Mouse (Mus musculus) heart, adult 18-20 months (tissue): Measurements from ENCODE around the gene Gpr183. TPM values are rescaled to one million over a fixed set of nuclear protein-coding genes. Genes with fewer than 3 reads are reported as not detected.
A peak's percentile ranks its signal among the peaks of the same experiment; 100 is the strongest.

Experiments
- DNase-seq, 2 experiments: peaks; one replicate each; pipeline ENCODE4 v3.0.0; 2021 to 2022; ENCODE audit warnings: mixed read lengths in 1 of 2
- long read RNA-seq, 2 experiments: library from polyadenylated mRNA; stranded (forward); transcript quantifications; one replicate each; pipeline ENCODE4 v2.0.0; 2021
- total RNA-seq, 2 experiments: library from RNA; stranded (reverse); gene quantifications; 2 replicates each; pipeline ENCODE4 v1.2.3; 2021

Gpr183 gene
- total RNA-seq: 1 to 10 TPM in 1 of 2 experiments, under 1 TPM in 1; 0.62 to 1.8 TPM
- long read RNA-seq, experiment 1, partial matches to known transcripts: 0 of 1 reads
- long read RNA-seq, experiment 1, other reads (novel, unspliced or antisense): 1 of 1 reads
- long read RNA-seq, experiment 2: 0 reads

- peak in 1 of 2 experiments; percentile 48 for DNase-seq
These were observed at the start of gene Gpr183 for GRCm38 (mm10) chr14:121964990-121965389. Gene Gpr183, minus strand, starts transcription at chr14:121965195.

- peak; percentile 29 to 79 for DNase-seq
These were observed 48.5 kb upstream of the Gpr183 start for GRCm38 (mm10) chr14:122013417-122013951.

- no peak for DNase-seq
These were observed 47.8 kb upstream of the Gpr183 start for GRCm38 (mm10) chr14:122012814-122013213.

- DNase-seq: no peak
These were observed 47.2 kb upstream of the Gpr183 start for GRCm38 (mm10) chr14:122012193-122012592.

GRCm38 (mm10) chr14:122011768-122012167, 46.8 kb upstream of the Gpr183 start:
- no peak for DNase-seq

- peak; percentile 57 to 68 for DNase-seq
These were observed 45.3 kb upstream of the Gpr183 start for GRCm38 (mm10) chr14:122010301-122010700.

GRCm38 (mm10) chr14:122009502-122009901, 44.5 kb upstream of the Gpr183 start:
- DNase-seq: peak; percentile 28 to 80

GRCm38 (mm10) chr14:122008261-122008660, 43.3 kb upstream of the Gpr183 start:
- DNase-seq: no peak

- DNase-seq: no peak
These were observed 38.8 kb upstream of the Gpr183 start for GRCm38 (mm10) chr14:122003812-122004211.

- no peak for DNase-seq
These were observed 37.2 kb upstream of the Gpr183 start for GRCm38 (mm10) chr14:122002224-122002623.

GRCm38 (mm10) chr14:122000346-122001105, 35.5 kb upstream of the Gpr183 start:
- DNase-seq: peak; percentile 28 to 53

GRCm38 (mm10) chr14:121999455-121999854, 34.5 kb upstream of the Gpr183 start:
- DNase-seq: no peak

- DNase-seq: peak; percentile 78 to 84
These were observed 31.8 kb upstream of the Gpr183 start for GRCm38 (mm10) chr14:121996786-121997185.

GRCm38 (mm10) chr14:121995557-121995870, 30.5 kb upstream of the Gpr183 start:
- DNase-seq: no peak

GRCm38 (mm10) chr14:121994846-121995556, 30.0 kb upstream of the Gpr183 start:
- DNase-seq: no peak

- DNase-seq: no peak
These were observed 29.2 kb upstream of the Gpr183 start for GRCm38 (mm10) chr14:121994171-121994700.

- no peak for DNase-seq
These were observed 28.6 kb upstream of the Gpr183 start for GRCm38 (mm10) chr14:121993616-121994015.

- DNase-seq: no peak
These were observed 27.6 kb upstream of the Gpr183 start for GRCm38 (mm10) chr14:121992395-121993280.

- DNase-seq: no peak
These were observed 26.9 kb upstream of the Gpr183 start for GRCm38 (mm10) chr14:121991921-121992320.

- no peak for DNase-seq
These were observed 25.9 kb upstream of the Gpr183 start for GRCm38 (mm10) chr14:121990897-121991296.

GRCm38 (mm10) chr14:121989869-121990268, 24.9 kb upstream of the Gpr183 start:
- DNase-seq: no peak

- DNase-seq: no peak
These were observed 24.3 kb upstream of the Gpr183 start for GRCm38 (mm10) chr14:121989331-121989730.
